Comparison of ENCODE assay signal across 10 mouse cellular contexts in the genomic region with DNA sequence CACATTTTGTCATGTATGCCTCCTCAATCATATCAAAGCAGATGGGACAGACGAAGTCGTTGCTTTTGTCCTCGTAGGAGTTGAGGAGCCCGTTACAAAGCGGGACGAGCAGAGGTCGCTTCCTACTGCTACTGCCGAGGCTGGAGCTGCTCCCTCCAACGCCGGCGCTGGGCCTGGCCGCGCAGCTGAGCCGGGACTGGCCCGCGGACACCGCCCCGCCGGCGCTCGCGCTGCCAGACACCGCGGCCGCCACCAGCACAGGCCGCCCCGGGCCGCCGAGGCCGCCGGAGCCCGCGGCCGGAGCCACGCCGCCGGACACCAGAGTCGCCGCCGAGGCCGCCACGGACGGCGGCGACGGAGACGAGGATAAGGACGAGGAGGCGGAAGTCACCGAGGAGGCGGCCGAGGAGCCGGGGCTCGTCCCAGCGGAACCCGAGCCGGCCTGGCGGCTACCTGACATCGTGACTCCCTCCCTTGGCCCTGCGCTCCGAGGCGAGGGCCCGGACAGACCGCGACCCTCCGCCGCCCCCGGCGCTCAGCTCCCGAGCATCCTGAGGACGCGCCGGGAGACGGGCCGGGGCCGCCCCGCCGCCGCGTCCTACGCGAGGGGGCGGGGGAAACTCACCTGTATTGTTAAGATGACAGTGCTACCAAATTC. TPM values are rescaled to one million over a fixed set of nuclear protein-coding genes. Genes with fewer than 3 reads are reported as not detected.
A peak's percentile ranks its signal among the peaks of the same experiment; 100 is the strongest.
DNase-seq lines count a peak whose midpoint lies in the region; ATAC-seq and TF ChIP-seq lines count a peak whose summit lies in the region.
"Not testable (repeated sequence)": the region's sequence is repeated elsewhere in the genome, so short reads cannot be mapped to it uniquely, and the experiment has no call there.
"Had no signal": no experiment of that assay in that cellular context is flagged by ENCODE, and none has a peak within 500 bp of the region (broad histone marks: within the 10 kb centered on the region; RNA-seq: fewer than 3 reads in every experiment).

No protein-coding gene starts in this region.

- not testable (repeated sequence) for DNase-seq in gastrocnemius, adult 2 months

- not testable (repeated sequence) for H3K27ac ChIP-seq in embryonic facial prominence, embryonic 15.5 days (replicated peaks); gastrocnemius, adult 2 months; hindbrain, embryonic 12.5 days; kidney, embryonic 16.5 days (ENCODE audit: low read length); liver, embryonic 15.5 days (replicated peaks); midbrain, embryonic 13.5 days; small intestine, adult 2 months (ENCODE audit: insufficient read depth, low read depth, low read length)

- peaks cover 18% of the 10 kb centered on the region for H3K9me3 ChIP-seq in E14TG2a.4 (ENCODE audit: low read length)
- H3K9me3 ChIP-seq in embryonic facial prominence, embryonic 15.5 days (replicated peaks); hindbrain, embryonic 12.5 days (replicated peaks); kidney, embryonic 16.5 days (ENCODE audit: low read length); liver, embryonic 15.5 days (replicated peaks); midbrain, embryonic 13.5 days: not testable (repeated sequence)

- not testable (repeated sequence) for H3K36me3 ChIP-seq in E14TG2a.4 (ENCODE audit: insufficient read depth, low read length); embryonic facial prominence, embryonic 15.5 days; hindbrain, embryonic 12.5 days; kidney, embryonic 16.5 days (ENCODE audit: insufficient read depth, low read length); liver, embryonic 15.5 days (replicated peaks); midbrain, embryonic 13.5 days; small intestine, adult 2 months (ENCODE audit: control insufficient read depth, insufficient read depth, low read length)

- not testable (repeated sequence) for H3K4me1 ChIP-seq in E14TG2a.4 (replicated peaks; ENCODE audit: low read depth, low read length); embryonic facial prominence, embryonic 15.5 days; hindbrain, embryonic 12.5 days; kidney, embryonic 16.5 days (ENCODE audit: insufficient read depth, low read length); liver, embryonic 15.5 days (replicated peaks); midbrain, embryonic 13.5 days (replicated peaks); small intestine, adult 2 months (ENCODE audit: control insufficient read depth, insufficient read depth, insufficient read length, low read length)

- 12% methylated on average over 23 of the region's 83 CpGs for WGBS in embryonic facial prominence, embryonic 15.5 days
- WGBS in hindbrain, embryonic 12.5 days, result 20% methylated on average over 39 of the region's 83 CpGs
- WGBS in kidney, embryonic 16.5 days, result 26% methylated on average over 34 of the region's 83 CpGs
- 17% methylated on average over 37 of the region's 83 CpGs for WGBS in liver, embryonic 15.5 days (ENCODE audit: insufficient replicate concordance)
- 29% methylated on average over 34 of the region's 83 CpGs for WGBS in midbrain, embryonic 13.5 days
- 18% methylated on average over 49 of the region's 83 CpGs for WGBS in small intestine, adult 2 months

- H3K27me3 ChIP-seq in E14TG2a.4 (ENCODE audit: insufficient read depth, low read length), result peaks cover 11% of the 10 kb centered on the region; the same call in 1 of the 2 replicates
- peaks cover 12% of the 10 kb centered on the region for H3K27me3 ChIP-seq in embryonic facial prominence, embryonic 15.5 days
- peaks cover 18% of the 10 kb centered on the region for H3K27me3 ChIP-seq in hindbrain, embryonic 12.5 days
- H3K27me3 ChIP-seq in kidney, embryonic 16.5 days (ENCODE audit: insufficient read depth, low read length); small intestine, adult 2 months (ENCODE audit: control insufficient read depth, insufficient read depth, low read length): not testable (repeated sequence)
- peaks cover 17% of the 10 kb centered on the region for H3K27me3 ChIP-seq in liver, embryonic 15.5 days
- peaks cover 18% of the 10 kb centered on the region for H3K27me3 ChIP-seq in midbrain, embryonic 13.5 days

- 0 out of 2 replicates have a peak, but pooled peaks have one; percentile 47 for ATAC-seq in embryonic facial prominence, embryonic 15.5 days (ENCODE audit: insufficient number of reproducible peaks, low FRiP score, low TSS enrichment, low read depth)
- peak; percentile 90 for ATAC-seq in hindbrain, embryonic 12.5 days (ENCODE audit: low FRiP score)
- ATAC-seq in kidney, embryonic 16.5 days (ENCODE audit: low FRiP score, low TSS enrichment), result peak; percentile 90; the same call in 1 of the 2 replicates
- peak; percentile 97 for ATAC-seq in liver, embryonic 15.5 days (ENCODE audit: insufficient read depth)
- ATAC-seq in midbrain, embryonic 13.5 days, result peak; percentile 98

- peak overlapping the region; percentile 34 for H3K4me2 ChIP-seq in embryonic facial prominence, embryonic 15.5 days (replicated peaks)
- H3K4me2 ChIP-seq in hindbrain, embryonic 12.5 days (replicated peaks), result peak overlapping the region; percentile 39; the same call in 1 of the 2 replicates
- H3K4me2 ChIP-seq in kidney, embryonic 16.5 days (replicated peaks; ENCODE audit: low read depth, low read length), result peak overlapping the region; percentile 47
- H3K4me2 ChIP-seq in liver, embryonic 15.5 days, result not testable (repeated sequence)
- peak overlapping the region; percentile 38 for H3K4me2 ChIP-seq in midbrain, embryonic 13.5 days (replicated peaks)

- TF ChIP-seq CTCF in E14TG2a.4 (conservative IDR thresholded peaks at IDR 0.05; ENCODE audit: low read length); gastrocnemius, adult 2 months (IDR thresholded peaks at IDR 0.05); small intestine, adult 2 months (IDR thresholded peaks at IDR 0.05; ENCODE audit: extremely low read depth, insufficient read length, insufficient replicate concordance, low read depth, low read length): not testable (repeated sequence)

- TF ChIP-seq POLR2A in small intestine, adult 2 months (IDR thresholded peaks at IDR 0.05; ENCODE audit: low read depth, low read length), result not testable (repeated sequence)

- H3K9ac ChIP-seq in embryonic facial prominence, embryonic 15.5 days; hindbrain, embryonic 12.5 days; kidney, embryonic 16.5 days (replicated peaks; ENCODE audit: low read length); liver, embryonic 15.5 days; midbrain, embryonic 13.5 days (replicated peaks): not testable (repeated sequence)

- intact Hi-C loops in gastrocnemius, adult 2 months (cut with DNase I), result not testable (repeated sequence)

- 0 out of 2 replicates have a peak overlapping the region, but pooled peaks have one; percentile 35 for H3K4me3 ChIP-seq in E14TG2a.4 (replicated peaks; ENCODE audit: low read length)
- H3K4me3 ChIP-seq in embryonic facial prominence, embryonic 15.5 days (replicated peaks), result peak overlapping the region; percentile 34
- peak overlapping the region; percentile 40; the same call in 1 of the 2 replicates for H3K4me3 ChIP-seq in gastrocnemius, adult 2 months
- peak overlapping the region; percentile 28 for H3K4me3 ChIP-seq in hindbrain, embryonic 12.5 days
- H3K4me3 ChIP-seq in kidney, embryonic 16.5 days (ENCODE audit: low read length), result peak overlapping the region; percentile 31
- not testable (repeated sequence) for H3K4me3 ChIP-seq in liver, embryonic 15.5 days (replicated peaks)
- peak overlapping the region; percentile 31 for H3K4me3 ChIP-seq in midbrain, embryonic 13.5 days (replicated peaks)
- H3K4me3 ChIP-seq in small intestine, adult 2 months (ENCODE audit: low read depth, low read length), result peak overlapping the region; percentile 33

RNA-seq across cellular contexts. Expression of gene Nap1l2, which starts 21.4 kb away (rescaled TPM):
- polyA plus RNA-seq in embryonic facial prominence, embryonic 15.5 days (2015; fragmentation: Nextera tagmentation; extraction: Ambion mirVana), result 1.4 and 1.6 TPM in 2 replicates
- total RNA-seq in gastrocnemius, adult 2 months (2021), result not detected
- polyA plus RNA-seq in hindbrain, embryonic 12.5 days (2016; fragmentation: Nextera tagmentation; extraction: Ambion mirVana), result 40.1 and 42.2 TPM in 2 replicates
- 0.67 and 0.99 TPM in 2 replicates for polyA plus RNA-seq in kidney, embryonic 16.5 days (2015; fragmentation: Nextera tagmentation; extraction: Ambion mirVana)
- not detected in 2 replicates for polyA plus RNA-seq in liver, embryonic 15.5 days (2015; fragmentation: Nextera tagmentation; extraction: Ambion mirVana)
- 62.5 and 71.8 TPM in 2 replicates for polyA plus RNA-seq in midbrain, embryonic 13.5 days (2015; fragmentation: Nextera tagmentation; extraction: Ambion mirVana)
- not detected in 2 replicates for polyA plus RNA-seq in small intestine, adult 2 months (2012; rRNA removed)
- total RNA-seq: gastrocnemius, postnatal 4 days; MEL had no signal

Comparison
In these comparisons a context has a peak if more than half of its experiments do, and no peak if none do; other contexts are left out.
1. ATAC-seq: peak in every context shown above with its lines; median percentile 98 in midbrain, embryonic 13.5 days; 97 in liver, embryonic 15.5 days; 90 in hindbrain, embryonic 12.5 days; 90 in kidney, embryonic 16.5 days; 47 in embryonic facial prominence, embryonic 15.5 days.
2. RNA of gene Nap1l2, which starts 21.4 kb away (polyA plus RNA-seq): 62.5 to 71.8 TPM in midbrain, embryonic 13.5 days and 40.1 to 42.2 TPM in hindbrain, embryonic 12.5 days; 1.4 to 1.6 TPM in embryonic facial prominence, embryonic 15.5 days, 0.67 to 0.99 TPM in kidney, embryonic 16.5 days, not detected in small intestine, adult 2 months and not detected in liver, embryonic 15.5 days; every median in the first group is over 10 times any median in the second.